Mouse (Mus musculus) bone marrow macrophage, adult 2 months (primary cell): ENCODE measurements around the gene Pcdh9. TPM values are rescaled to one million over a fixed set of nuclear protein-coding genes. Genes with fewer than 3 reads are reported as not detected.

ENCODE experiments used
- H3K27ac ChIP-seq: 2 replicates; pipeline ENCODE4 v1.5.1; 2012; ENCODE audit warnings: low read depth, low read length; ENCODE audit not compliant: insufficient read depth
- H3K4me1 ChIP-seq: 2 replicates; pipeline ENCODE4 v1.6.1; 2012; ENCODE audit warnings: low read length; ENCODE audit not compliant: control insufficient read depth, insufficient read depth
- H3K4me3 ChIP-seq: 2 replicates; pipeline ENCODE4 v1.5.1; 2012; ENCODE audit warnings: mild to moderate bottlenecking, low read length, moderate library complexity; ENCODE audit not compliant: insufficient read depth
- CTCF ChIP-seq: IDR thresholded peaks from 2 replicates; pipeline ENCODE4 v1.5.1; 2012; ENCODE audit warnings: low read depth, mild to moderate bottlenecking, low read length, moderate library complexity
- POLR2A ChIP-seq: IDR thresholded peaks from 2 replicates; pipeline ENCODE4 v1.6.1; 2012; ENCODE audit warnings: mild to moderate bottlenecking, low read depth, low read length, borderline replicate concordance
- polyA plus RNA-seq: library from polyadenylated mRNA; stranded (reverse); fragments of >200 nt; gene quantifications from 2 replicates; pipeline ENCODE4 v1.2.4, GENCODE M21; 2012; ENCODE audit not compliant: missing spikeins, insufficient read depth, insufficient read length

Pcdh9 gene
- polyA plus RNA-seq, 1 experiment: not detected

DNA sequence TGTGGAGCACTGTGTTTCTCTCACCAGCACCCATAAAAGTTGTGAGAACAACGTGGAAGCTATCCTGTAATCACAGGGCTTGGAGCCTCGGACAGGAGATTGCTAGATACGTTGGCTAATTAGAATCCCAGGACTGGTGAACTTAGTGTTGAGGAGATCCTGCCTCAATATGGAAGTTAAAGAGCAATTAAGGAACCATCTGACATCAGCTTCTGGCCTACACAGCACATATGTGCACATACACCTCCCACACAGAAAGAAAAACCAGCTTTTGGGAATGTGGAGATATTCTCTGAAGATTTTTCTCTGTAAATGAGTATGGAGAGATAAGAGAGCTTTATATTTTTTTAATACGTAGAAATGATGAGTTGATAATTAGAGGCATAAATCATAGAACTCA is 71.6 kb downstream of the Pcdh9 start:
- no peak overlapping the region for H3K27ac ChIP-seq
- no peak for TF ChIP-seq CTCF
- no peak for TF ChIP-seq POLR2A
- H3K4me1 ChIP-seq: no peaks in the 10 kb centered on the region
- no peak overlapping the region for H3K4me3 ChIP-seq

- no peak for TF ChIP-seq CTCF
- no peak overlapping the region for H3K4me3 ChIP-seq
- no peak overlapping the region for H3K27ac ChIP-seq
Measured at GRCm38 (mm10) chr14:93817591-93817990, 72.9 kb downstream of the Pcdh9 start.

GRCm38 (mm10) chr14:93794530-93794929 is 95.9 kb downstream of the Pcdh9 start:
- H3K4me3 ChIP-seq: no peak overlapping the region
- TF ChIP-seq CTCF (no peak), POLR2A (no peak)
- no peak overlapping the region for H3K27ac ChIP-seq
- no peaks in the 10 kb centered on the region for H3K4me1 ChIP-seq

More at GRCm38 (mm10) chr14:93817591-93817990, 72.9 kb downstream of the Pcdh9 start:
- H3K4me1 ChIP-seq: no peaks in the 10 kb centered on the region

DNA sequence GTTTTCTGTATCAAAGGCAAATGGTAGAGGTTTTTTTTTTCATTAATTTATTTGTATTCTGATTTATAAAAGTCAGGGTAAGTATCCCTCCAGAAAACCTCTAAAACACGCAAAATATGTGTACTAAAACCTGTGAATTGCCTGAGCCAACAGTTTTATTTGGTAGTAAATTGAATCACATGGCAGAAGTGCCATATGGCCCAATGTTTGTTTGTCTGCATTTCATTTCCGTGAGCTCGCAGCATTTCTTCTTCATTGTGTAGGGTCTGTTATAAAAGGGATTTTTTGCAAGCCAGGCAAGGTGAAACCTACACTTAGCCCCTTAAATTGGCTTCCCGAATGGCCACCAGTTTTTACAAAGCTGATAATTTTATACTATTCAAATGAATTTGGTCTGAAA is 104.2 kb downstream of the Pcdh9 start:
- Histone ChIP-seq H3K27ac (no peak overlapping the region), H3K4me3 (no peak overlapping the region), H3K4me1 (no peaks in the 10 kb centered on the region)
- TF ChIP-seq CTCF (no peak), POLR2A (no peak)

- H3K4me1 ChIP-seq: no peaks in the 10 kb centered on the region
- TF ChIP-seq POLR2A (no peak), CTCF (no peak)
- H3K27ac ChIP-seq: no peak overlapping the region
- H3K4me3 ChIP-seq: no peak overlapping the region
Measured at GRCm38 (mm10) chr14:93785031-93785430, 105.4 kb downstream of the Pcdh9 start.

DNA sequence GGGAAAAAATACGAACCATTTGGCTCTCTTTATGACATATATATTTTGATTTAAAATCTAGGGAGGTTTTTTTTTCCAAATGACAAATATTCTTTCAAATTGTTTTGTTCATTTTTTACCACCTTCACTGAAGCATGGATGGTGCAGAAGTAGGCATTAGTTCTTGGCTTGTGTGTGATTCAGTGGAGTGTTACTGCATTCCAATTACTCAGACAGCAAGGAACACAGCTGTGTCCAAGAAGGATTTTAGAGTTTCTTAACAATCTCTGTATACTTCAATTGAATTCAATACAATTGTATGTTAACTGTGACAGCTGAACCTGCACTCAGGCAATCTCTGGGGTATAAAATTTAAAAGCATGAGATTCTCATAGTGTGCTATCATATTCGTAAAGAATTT is 127.6 kb downstream of the Pcdh9 start:
- Histone ChIP-seq H3K4me3 (no peak overlapping the region), H3K27ac (no peak overlapping the region), H3K4me1 (no peaks in the 10 kb centered on the region)
- no peak for TF ChIP-seq CTCF
- TF ChIP-seq POLR2A: no peak

GRCm38 (mm10) chr14:93734077-93734673 is 156.3 kb downstream of the Pcdh9 start:
- Histone ChIP-seq H3K4me1 (no peaks in the 10 kb centered on the region), H3K27ac (no peak overlapping the region), H3K4me3 (no peak overlapping the region)
- no peak for TF ChIP-seq CTCF
- TF ChIP-seq POLR2A: no peak

DNA sequence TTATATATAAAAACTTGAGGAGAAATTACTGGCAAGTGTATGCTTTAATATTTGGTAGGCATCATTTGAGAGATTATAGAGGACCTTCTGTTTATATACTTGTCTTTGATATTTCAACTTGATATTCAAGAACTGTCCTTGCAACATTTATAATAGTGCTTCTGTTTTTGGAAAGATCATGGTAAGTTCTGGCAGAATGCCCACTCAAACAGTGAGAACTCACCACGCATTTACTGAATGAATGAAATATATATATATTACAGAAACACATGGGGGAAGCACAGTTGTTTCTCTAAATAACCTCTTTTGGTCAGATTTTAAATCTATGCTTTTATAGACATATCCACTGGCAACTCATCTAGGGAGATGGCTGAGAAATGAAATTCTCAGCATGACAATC is 164.7 kb downstream of the Pcdh9 start:
- H3K27ac ChIP-seq: no peak overlapping the region
- no peak for TF ChIP-seq POLR2A
- no peak for TF ChIP-seq CTCF
- H3K4me3 ChIP-seq: no peak overlapping the region
- no peaks in the 10 kb centered on the region for H3K4me1 ChIP-seq

GRCm38 (mm10) chr14:93719208-93719607 is 171.3 kb downstream of the Pcdh9 start:
- Histone ChIP-seq H3K4me3 (no peak overlapping the region), H3K4me1 (no peaks in the 10 kb centered on the region), H3K27ac (no peak overlapping the region)
- TF ChIP-seq POLR2A (no peak), CTCF (no peak)

DNA sequence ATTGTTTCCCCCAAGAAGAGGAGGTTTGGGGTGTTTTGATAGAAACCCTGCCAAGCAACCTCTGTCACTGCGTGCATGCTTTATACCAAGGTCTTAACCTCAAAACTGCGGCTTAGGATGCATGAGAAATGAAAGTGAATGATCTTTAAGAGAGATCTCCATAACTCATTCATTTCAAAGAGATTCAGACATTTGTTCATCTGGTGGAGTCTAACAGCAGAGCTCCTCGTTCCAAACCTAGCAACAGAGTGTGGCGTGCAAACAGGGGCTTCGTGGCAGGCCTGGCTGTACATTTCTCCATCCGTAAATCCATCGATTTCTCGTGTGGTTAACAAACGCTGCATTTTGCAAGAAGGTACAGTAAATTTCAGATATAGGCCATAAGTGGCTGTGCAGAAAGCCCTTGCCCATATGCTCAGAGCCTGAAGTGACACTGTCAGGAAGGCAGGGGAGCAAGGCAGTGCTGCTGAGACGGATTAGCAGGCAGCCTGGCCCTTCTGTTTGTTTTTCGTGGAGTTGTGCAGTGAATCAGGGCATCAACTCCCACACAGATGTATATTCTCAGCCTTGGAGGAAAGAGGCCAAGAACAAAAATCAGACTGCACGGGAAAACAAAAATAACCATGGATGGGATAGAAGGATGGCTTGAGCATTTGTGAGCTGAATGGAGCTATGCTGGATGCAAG is 177.1 kb downstream of the Pcdh9 start:
- Histone ChIP-seq H3K27ac (no peak overlapping the region), H3K4me1 (no peaks in the 10 kb centered on the region), H3K4me3 (no peak overlapping the region)
- TF ChIP-seq CTCF (no peak), POLR2A (no peak)

DNA sequence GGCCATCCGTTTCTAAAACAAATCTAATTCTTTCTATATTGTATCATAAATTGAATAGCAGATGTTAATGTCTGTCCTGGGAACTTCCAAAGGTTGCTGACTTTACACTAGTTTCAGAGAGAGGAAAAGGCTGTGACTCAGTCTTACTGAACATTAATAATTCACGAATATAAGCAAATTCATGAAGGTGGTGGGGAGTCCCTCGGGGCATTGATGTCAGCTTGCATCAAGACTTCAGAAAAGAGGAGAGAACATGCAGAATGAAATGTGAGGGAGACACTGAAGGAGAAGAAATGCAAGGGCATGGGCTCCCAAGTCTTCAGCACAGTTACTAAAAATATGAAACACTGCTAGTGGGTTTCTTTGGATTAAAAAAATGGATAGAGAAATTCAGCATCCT is 181.8 kb downstream of the Pcdh9 start:
- no peak for TF ChIP-seq POLR2A
- TF ChIP-seq CTCF: no peak
- Histone ChIP-seq H3K4me3 (no peak overlapping the region), H3K4me1 (no peaks in the 10 kb centered on the region), H3K27ac (no peak overlapping the region)
